Mouse (Mus musculus): Measurements from ENCODE around the gene Atxn2l. TPM values are rescaled to one million over a fixed set of nuclear protein-coding genes. Genes with fewer than 3 reads are reported as not detected.

The Atxn2l gene
- polyA plus RNA-seq, 1 experiment from 2014 or later, result 49.8 TPM

GRCm38 (mm10) chr7:126464121-126464520 lies 39.1 kb downstream of the Atxn2l start:
- Histone ChIP-seq H3K9ac (ENCODE audit: low read depth, low read length) (no peak overlapping the region), H3K4me2 (ENCODE audit: low read depth, low read length) (no peak overlapping the region), H3K4me1 (ENCODE audit: control insufficient read depth, insufficient read depth, low read length) (peaks cover 7% of the 10 kb centered on the region), H3K9me3 (ENCODE audit: control insufficient read depth, low read length) (no peaks in the 10 kb centered on the region), H3K4me3 (ENCODE audit: low read depth, low read length) (no peak overlapping the region), H3K36me3 (ENCODE audit: control insufficient read depth, insufficient read depth, low read length) (peaks cover 32% of the 10 kb centered on the region), H3K27ac (replicated peaks; ENCODE audit: low read depth, low read length) (peak overlapping the region; percentile 67), H3K27me3 (replicated peaks; ENCODE audit: control insufficient read depth, insufficient read depth, low read length) (no peaks in the 10 kb centered on the region)
- no peak for ATAC-seq (ENCODE audit: low read depth)
- DNase-seq (ENCODE audit: low spot score), result peak; percentile 70
- 64% methylated on average over 3 of the region's 4 CpGs for WGBS

GRCm38 (mm10) chr7:126463547-126463946 lies 39.7 kb downstream of the Atxn2l start:
- 45% methylated on average over 4 of the region's 4 CpGs for WGBS
- Histone ChIP-seq H3K27ac (replicated peaks; ENCODE audit: low read depth, low read length) (peak overlapping the region; percentile 67; the same call in 1 of the 2 replicates), H3K9me3 (ENCODE audit: control insufficient read depth, low read length) (no peaks in the 10 kb centered on the region), H3K36me3 (ENCODE audit: control insufficient read depth, insufficient read depth, low read length) (peaks cover 26% of the 10 kb centered on the region), H3K9ac (ENCODE audit: low read depth, low read length) (no peak overlapping the region), H3K4me3 (ENCODE audit: low read depth, low read length) (no peak overlapping the region), H3K27me3 (replicated peaks; ENCODE audit: control insufficient read depth, insufficient read depth, low read length) (no peaks in the 10 kb centered on the region), H3K4me1 (ENCODE audit: control insufficient read depth, insufficient read depth, low read length) (peaks cover 7% of the 10 kb centered on the region), H3K4me2 (ENCODE audit: low read depth, low read length) (no peak overlapping the region)
- no peak for DNase-seq (ENCODE audit: low spot score)
- no peak for ATAC-seq (ENCODE audit: low read depth)

- peaks cover 7% of the 10 kb centered on the region for H3K4me1 ChIP-seq (ENCODE audit: control insufficient read depth, insufficient read depth, low read length)
- H3K9ac ChIP-seq (ENCODE audit: low read depth, low read length), result 0 out of 2 replicates have a peak within 1 kb of the TSS, but pooled peaks have one; percentile 23
- H3K36me3 ChIP-seq (ENCODE audit: control insufficient read depth, insufficient read depth, low read length), result peaks cover 21% of the 10 kb centered on the region
These were observed 40.2 kb downstream of the Atxn2l start, which contains the start of gene Atp2a1 for GRCm38 (mm10) chr7:126463004-126463403. Atp2a1 (minus strand) TSS chr7:126463108.

GRCm38 (mm10) chr7:126461626-126462025 lies 41.6 kb downstream of the Atxn2l start:
- DNase-seq (ENCODE audit: low spot score), result peak; percentile 8

More at GRCm38 (mm10) chr7:126463004-126463403, 40.2 kb downstream of the Atxn2l start, which contains the start of gene Atp2a1:
- H3K27ac ChIP-seq (replicated peaks; ENCODE audit: low read depth, low read length), result peak within 1 kb of the TSS; percentile 67
- no peak within 1 kb of the TSS for H3K4me2 ChIP-seq (ENCODE audit: low read depth, low read length)
- ATAC-seq (ENCODE audit: low read depth) (no peak), DNase-seq (ENCODE audit: low spot score) (peak; percentile 34)
- H3K27me3 ChIP-seq (replicated peaks; ENCODE audit: control insufficient read depth, insufficient read depth, low read length), result no peaks in the 10 kb centered on the region
- H3K9me3 ChIP-seq (ENCODE audit: control insufficient read depth, low read length), result no peaks in the 10 kb centered on the region
- H3K4me3 ChIP-seq (ENCODE audit: low read depth, low read length), result peak within 1 kb of the TSS; percentile 8; the same call in 1 of the 2 replicates
- WGBS, result 45% methylated on average over 5 of the region's 5 CpGs

GRCm38 (mm10) chr7:126460623-126461399 lies 42.4 kb downstream of the Atxn2l start:
- DNase-seq (ENCODE audit: low spot score) (peak; percentile 65), ATAC-seq (ENCODE audit: low read depth) (peak; percentile 56)
- Histone ChIP-seq H3K9me3 (ENCODE audit: control insufficient read depth, low read length) (no peaks in the 10 kb centered on the region), H3K27ac (replicated peaks; ENCODE audit: low read depth, low read length) (no peak overlapping the region; the same call in 1 of the 2 replicates), H3K36me3 (ENCODE audit: control insufficient read depth, insufficient read depth, low read length) (no peaks in the 10 kb centered on the region), H3K4me3 (ENCODE audit: low read depth, low read length) (no peak overlapping the region), H3K27me3 (replicated peaks; ENCODE audit: control insufficient read depth, insufficient read depth, low read length) (no peaks in the 10 kb centered on the region), H3K4me1 (ENCODE audit: control insufficient read depth, insufficient read depth, low read length) (peaks cover 7% of the 10 kb centered on the region), H3K4me2 (ENCODE audit: low read depth, low read length) (no peak overlapping the region; the same call in 1 of the 2 replicates), H3K9ac (ENCODE audit: low read depth, low read length) (no peak overlapping the region)
- 42% methylated on average over 10 of the region's 10 CpGs for WGBS

More at GRCm38 (mm10) chr7:126461626-126462025, 41.6 kb downstream of the Atxn2l start:
- no peaks in the 10 kb centered on the region for H3K27me3 ChIP-seq (replicated peaks; ENCODE audit: control insufficient read depth, insufficient read depth, low read length)
- H3K9ac ChIP-seq (ENCODE audit: low read depth, low read length), result peak overlapping the region; percentile 23; the same call in 1 of the 2 replicates
- H3K36me3 ChIP-seq (ENCODE audit: control insufficient read depth, insufficient read depth, low read length), result peaks cover 7% of the 10 kb centered on the region; the same call in 1 of the 2 replicates
- H3K4me1 ChIP-seq (ENCODE audit: control insufficient read depth, insufficient read depth, low read length), result peaks cover 7% of the 10 kb centered on the region
- 65% methylated on average over 3 of the region's 3 CpGs for WGBS
- peak overlapping the region; percentile 15; the same call in 1 of the 2 replicates for H3K27ac ChIP-seq (replicated peaks; ENCODE audit: low read depth, low read length)
- H3K4me2 ChIP-seq (ENCODE audit: low read depth, low read length), result no peak overlapping the region
- 0 out of 2 replicates have a peak overlapping the region, but pooled peaks have one; percentile 8 for H3K4me3 ChIP-seq (ENCODE audit: low read depth, low read length)
- ATAC-seq (ENCODE audit: low read depth), result no peak
- no peaks in the 10 kb centered on the region for H3K9me3 ChIP-seq (ENCODE audit: control insufficient read depth, low read length)

GRCm38 (mm10) chr7:126458844-126459618 lies 44.2 kb downstream of the Atxn2l start:
- H3K27me3 ChIP-seq (replicated peaks; ENCODE audit: control insufficient read depth, insufficient read depth, low read length), result no peaks in the 10 kb centered on the region
- no peak overlapping the region for H3K4me3 ChIP-seq (ENCODE audit: low read depth, low read length)
- no peak overlapping the region for H3K9ac ChIP-seq (ENCODE audit: low read depth, low read length)
- 71% methylated on average over 8 of the region's 11 CpGs for WGBS
- no peak overlapping the region for H3K4me2 ChIP-seq (ENCODE audit: low read depth, low read length)
- DNase-seq (ENCODE audit: low spot score), result no peak
- no peak overlapping the region for H3K27ac ChIP-seq (replicated peaks; ENCODE audit: low read depth, low read length)
- H3K36me3 ChIP-seq (ENCODE audit: control insufficient read depth, insufficient read depth, low read length), result no peaks in the 10 kb centered on the region
- H3K9me3 ChIP-seq (ENCODE audit: control insufficient read depth, low read length), result no peaks in the 10 kb centered on the region
- ATAC-seq (ENCODE audit: low read depth), result no peak
- H3K4me1 ChIP-seq (ENCODE audit: control insufficient read depth, insufficient read depth, low read length), result peaks cover 4% of the 10 kb centered on the region; the same call in 1 of the 2 replicates

- DNase-seq (ENCODE audit: low spot score) (no peak), ATAC-seq (ENCODE audit: low read depth) (no peak)
- Histone ChIP-seq H3K9me3 (ENCODE audit: control insufficient read depth, low read length) (no peaks in the 10 kb centered on the region), H3K36me3 (ENCODE audit: control insufficient read depth, insufficient read depth, low read length) (no peaks in the 10 kb centered on the region), H3K27ac (replicated peaks; ENCODE audit: low read depth, low read length) (no peak overlapping the region), H3K27me3 (replicated peaks; ENCODE audit: control insufficient read depth, insufficient read depth, low read length) (no peaks in the 10 kb centered on the region), H3K4me1 (ENCODE audit: control insufficient read depth, insufficient read depth, low read length) (no peaks in the 10 kb centered on the region), H3K4me2 (ENCODE audit: low read depth, low read length) (no peak overlapping the region), H3K4me3 (ENCODE audit: low read depth, low read length) (no peak overlapping the region), H3K9ac (ENCODE audit: low read depth, low read length) (no peak overlapping the region)
- 76% methylated on average over 5 of the region's 5 CpGs for WGBS
These were observed 45.0 kb downstream of the Atxn2l start for GRCm38 (mm10) chr7:126458225-126458624.

GRCm38 (mm10) chr7:126456382-126457266 lies 46.6 kb downstream of the Atxn2l start:
- Histone ChIP-seq H3K4me3 (ENCODE audit: low read depth, low read length) (no peak overlapping the region), H3K9me3 (ENCODE audit: control insufficient read depth, low read length) (no peaks in the 10 kb centered on the region), H3K27me3 (replicated peaks; ENCODE audit: control insufficient read depth, insufficient read depth, low read length) (no peaks in the 10 kb centered on the region), H3K9ac (ENCODE audit: low read depth, low read length) (no peak overlapping the region), H3K4me1 (ENCODE audit: control insufficient read depth, insufficient read depth, low read length) (no peaks in the 10 kb centered on the region), H3K36me3 (ENCODE audit: control insufficient read depth, insufficient read depth, low read length) (no peaks in the 10 kb centered on the region), H3K27ac (replicated peaks; ENCODE audit: low read depth, low read length) (no peak overlapping the region), H3K4me2 (ENCODE audit: low read depth, low read length) (no peak overlapping the region)
- WGBS, result 86% methylated on average over 17 of the region's 17 CpGs
- DNase-seq (ENCODE audit: low spot score), result no peak
- no peak for ATAC-seq (ENCODE audit: low read depth)

Data from embryonic facial prominence, embryonic 14.5 days (tissue).